In genomic region chr15:97900991-97901390, GRCm38 (mm10) we compare ENCODE assay signal across 18 mouse cellular contexts. TPM values are rescaled to one million over a fixed set of nuclear protein-coding genes. Genes with fewer than 3 reads are reported as not detected.
"Had no signal": no experiment of that assay in that cellular context is flagged by ENCODE, and none has a peak within 500 bp of the region (broad histone marks: within the 10 kb centered on the region; RNA-seq: fewer than 3 reads in every experiment).

No protein-coding gene starts in this region.

- H3K27me3 ChIP-seq: midbrain, embryonic 15.5 days; stomach, embryonic 15.5 days had no signal

- ATAC-seq: midbrain, embryonic 13.5 days; midbrain, embryonic 15.5 days had no signal

- H3K36me3 ChIP-seq: midbrain, embryonic 10.5 days; midbrain, embryonic 13.5 days; midbrain, embryonic 15.5 days; neural tube, embryonic 13.5 days; neural tube, embryonic 15.5 days; stomach, embryonic 15.5 days had no signal

- H3K9me3 ChIP-seq: midbrain, embryonic 10.5 days; midbrain, embryonic 13.5 days; midbrain, embryonic 15.5 days; neural tube, embryonic 13.5 days; neural tube, embryonic 15.5 days; stomach, embryonic 15.5 days had no signal

- H3K4me1 ChIP-seq: midbrain, embryonic 13.5 days; midbrain, embryonic 15.5 days; neural tube, embryonic 13.5 days; neural tube, embryonic 15.5 days had no signal

- H3K27ac ChIP-seq: midbrain, embryonic 10.5 days; midbrain, embryonic 13.5 days; midbrain, embryonic 15.5 days; neural tube, embryonic 13.5 days; neural tube, embryonic 15.5 days; stomach, embryonic 15.5 days; stomach, postnatal 0 days had no signal

- H3K9ac ChIP-seq: lung, embryonic 14.5 days; midbrain, embryonic 13.5 days; midbrain, embryonic 15.5 days; neural tube, embryonic 13.5 days; neural tube, embryonic 15.5 days; stomach, embryonic 15.5 days had no signal

- DNase-seq: lung, adult 18-20 months; lung, postnatal 10 days; retina, postnatal 1 day; right cerebral cortex, adult 18-20 months; right cerebral cortex, postnatal 25 days; right cerebral cortex, postnatal 4 days; thymus, adult 2 months; thymus, postnatal 25 days; thymus, postnatal 4 days had no signal

- H3K4me3 ChIP-seq: midbrain, embryonic 10.5 days; midbrain, embryonic 13.5 days; midbrain, embryonic 15.5 days; myocyte; neural tube, embryonic 13.5 days; neural tube, embryonic 15.5 days; stomach, embryonic 15.5 days had no signal

- H3K4me2 ChIP-seq: lung, embryonic 14.5 days; midbrain, embryonic 13.5 days; midbrain, embryonic 15.5 days; neural tube, embryonic 13.5 days; neural tube, embryonic 15.5 days; stomach, embryonic 15.5 days had no signal

RNA-seq across cellular contexts. Expression of gene Vdr, which starts 9.4 kb away (rescaled TPM):
- polyA plus RNA-seq: midbrain, embryonic 13.5 days had no signal
